Mouse (Mus musculus) G1E (cell line): Measurements from ENCODE around the gene Gpr182. TPM values are rescaled to one million over a fixed set of nuclear protein-coding genes. Genes with fewer than 3 reads are reported as not detected.
"Not testable (repeated sequence)": the region's sequence is repeated elsewhere in the genome, so short reads cannot be mapped to it uniquely, and the experiment has no call there.

ENCODE experiments used
- ATAC-seq: 2 replicates; pipeline ENCODE4 v1.8.0; 2016; ENCODE audit warnings: mild to moderate bottlenecking; ENCODE audit not compliant: insufficient number of reproducible peaks, poor library complexity, low FRiP score, severe bottlenecking; ENCODE audit errors: extremely low read depth
- DNase-seq: peaks from one replicate; pipeline ENCODE4 v3.0.0; 2012; ENCODE audit warnings: low spot score
- H3K27me3 ChIP-seq: 2 replicates; pipeline ENCODE4 v1.6.1; 2012; ENCODE audit warnings: mild to moderate bottlenecking, low read length, inconsistent platforms; ENCODE audit not compliant: insufficient read depth
- H3K36me3 ChIP-seq: replicated peaks from 2 replicates; pipeline ENCODE3; 2012; ENCODE audit warnings: mild to moderate bottlenecking, inconsistent platforms
- H3K4me1 ChIP-seq: 2 replicates; pipeline ENCODE4 v1.6.1; 2012; ENCODE audit warnings: low read depth, low read length, inconsistent platforms, mixed read lengths; ENCODE audit not compliant: insufficient read depth
- H3K4me3 ChIP-seq: 2 replicates; pipeline ENCODE4 v1.5.1; 2012; ENCODE audit warnings: low read depth, mild to moderate bottlenecking, inconsistent platforms, low read length, moderate library complexity, mixed read lengths
- H3K9me3 ChIP-seq: replicated peaks from 2 replicates; pipeline ENCODE4 v1.6.1; 2012; ENCODE audit warnings: inconsistent platforms
- CTCF ChIP-seq: IDR thresholded peaks from 2 replicates; pipeline ENCODE4 v1.5.1; 2012; ENCODE audit warnings: low read depth, low read length, inconsistent platforms, mixed read lengths
- GATA1 ChIP-seq: IDR thresholded peaks from 2 replicates; pipeline ENCODE4 v1.6.1; 2012; ENCODE audit warnings: borderline replicate concordance, low read length, inconsistent platforms, mixed read lengths
- GATA2 ChIP-seq: IDR thresholded peaks from 2 replicates; pipeline ENCODE4 v1.6.1; 2012; ENCODE audit warnings: low read depth, low read length, inconsistent platforms, borderline replicate concordance
- POLR2AphosphoS5 ChIP-seq: IDR thresholded peaks from 2 replicates; pipeline ENCODE4 v1.6.1; 2012; ENCODE audit warnings: low read depth, low read length, inconsistent platforms; ENCODE audit not compliant: insufficient replicate concordance
- TAL1 ChIP-seq: conservative IDR thresholded peaks from 2 replicates; pipeline ENCODE4 v1.6.1; 2012; ENCODE audit warnings: low read depth, low read length, inconsistent platforms, mixed read lengths
- polyA plus RNA-seq: library from polyadenylated mRNA; stranded (reverse); fragments of >175 nt; gene quantifications from 2 replicates; pipeline ENCODE4 v1.2.3, GENCODE M21; 2012
- total RNA-seq, 2 experiments: library from RNA; stranded (forward) in 1 of 2; stranded (reverse) in 1 of 2; fragments of 200-1000 nt in 1 of 2; fragments of >200 nt in 1 of 2; fragmentation: Nextera tagmentation in 1 of 2; gene quantifications; 2 replicates each; pipeline ENCODE4 v1.2.3; 2014 to 2017

Gpr182 gene
- total and polyA plus RNA-seq, 3 experiments: not detected

DNA sequence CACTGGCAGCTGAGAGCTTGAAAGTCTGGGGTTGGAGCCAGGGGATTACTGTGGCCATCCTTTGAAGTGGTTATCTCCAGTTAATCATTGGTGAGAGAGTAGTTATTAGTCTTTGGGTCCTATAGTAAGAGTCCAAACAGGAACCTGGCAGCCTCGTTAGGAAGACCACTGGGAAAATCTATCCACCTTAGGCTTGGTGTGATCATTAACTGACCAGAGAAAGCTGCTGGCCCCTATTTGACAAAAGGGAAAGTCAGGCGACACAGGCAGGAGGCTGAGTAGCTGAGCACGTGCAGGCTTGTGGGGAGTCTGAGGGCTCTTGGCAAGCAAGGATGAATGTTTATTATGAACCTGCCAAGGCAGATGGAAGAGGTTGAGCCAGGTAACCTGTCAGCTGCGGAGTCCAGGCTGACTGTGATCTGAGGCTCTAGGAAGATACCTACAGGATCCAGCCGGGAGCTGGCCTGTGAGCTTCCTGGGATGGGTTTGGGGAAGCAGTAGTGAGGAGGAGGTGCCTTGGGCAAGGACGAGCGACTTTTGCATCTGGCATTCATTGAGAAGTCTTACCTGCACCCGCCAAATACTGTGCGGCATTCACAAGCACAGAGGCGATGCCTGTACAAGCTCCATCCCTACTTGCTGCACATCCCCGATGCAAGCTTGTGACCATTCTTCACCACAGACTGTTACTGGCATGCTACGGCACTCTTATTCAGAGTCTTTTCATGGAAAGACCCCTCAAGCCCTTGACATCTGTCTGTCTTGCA is 12.6 kb upstream of the Gpr182 start:
- Histone ChIP-seq H3K4me3 (no peak overlapping the region), H3K9me3 (no peaks in the 10 kb centered on the region), H3K36me3 (no peaks in the 10 kb centered on the region), H3K27me3 (peaks cover 18% of the 10 kb centered on the region), H3K4me1 (no peaks in the 10 kb centered on the region)
- TF ChIP-seq CTCF (no peak), GATA1 (no peak), TAL1 (no peak), GATA2 (no peak), POLR2AphosphoS5 (no peak)
- DNase-seq (no peak), ATAC-seq (no peak)

- H3K27me3 ChIP-seq: peaks cover 20% of the 10 kb centered on the region
Measured at GRCm38 (mm10) chr10:127762926-127763325, 11.4 kb upstream of the Gpr182 start.

GRCm38 (mm10) chr10:127759181-127760110 is 7.9 kb upstream of the Gpr182 start, which contains the start of the genes Rdh1 and Rdh16f1:
Gene Rdh1, plus strand, starts transcription at chr10:127759721.
Gene Rdh16f1, plus strand, starts transcription at chr10:127759787.
- Histone ChIP-seq H3K4me1 (peaks cover 4% of the 10 kb centered on the region; the same call in 1 of the 2 replicates), H3K27me3 (peaks cover 13% of the 10 kb centered on the region), H3K9me3 (no peaks in the 10 kb centered on the region), H3K4me3 (no peak within 1 kb of the TSS), H3K36me3 (no peaks in the 10 kb centered on the region)
- TF ChIP-seq GATA2: no peak
- TF ChIP-seq GATA1: no peak
- no peak for TF ChIP-seq POLR2AphosphoS5
- no peak for TF ChIP-seq TAL1
- no peak for TF ChIP-seq CTCF
- DNase-seq (no peak), ATAC-seq (no peak)

More at GRCm38 (mm10) chr10:127762926-127763325, 11.4 kb upstream of the Gpr182 start:
- H3K36me3 ChIP-seq, H3K4me1 ChIP-seq, H3K9me3 ChIP-seq, H3K4me3 ChIP-seq, DNase-seq, ATAC-seq: not testable (repeated sequence)

GRCm38 (mm10) chr10:127755770-127756468 is 4.4 kb upstream of the Gpr182 start:
- no peak for DNase-seq

GRCm38 (mm10) chr10:127755246-127755645 is 3.7 kb upstream of the Gpr182 start:
- no peaks in the 10 kb centered on the region for H3K36me3 ChIP-seq
- ATAC-seq: no peak
- no peak for DNase-seq
- H3K4me1 ChIP-seq: peaks cover 4% of the 10 kb centered on the region; the same call in 1 of the 2 replicates
- H3K9me3 ChIP-seq: no peaks in the 10 kb centered on the region
- TF ChIP-seq GATA1 (no peak), GATA2 (no peak), CTCF (no peak), TAL1 (no peak), POLR2AphosphoS5 (no peak)
- H3K4me3 ChIP-seq: no peak overlapping the region
- peaks cover 10% of the 10 kb centered on the region; the same call in 1 of the 2 replicates for H3K27me3 ChIP-seq

More at GRCm38 (mm10) chr10:127755770-127756468, 4.4 kb upstream of the Gpr182 start:
- Histone ChIP-seq H3K27me3 (0 out of 2 replicates have a peak, but pooled peaks cover 7% of the 10 kb centered on the region), H3K4me1 (peaks cover 4% of the 10 kb centered on the region; the same call in 1 of the 2 replicates), H3K9me3 (no peaks in the 10 kb centered on the region), H3K36me3 (no peaks in the 10 kb centered on the region), H3K4me3 (no peak overlapping the region)
- TF ChIP-seq GATA2 (no peak), GATA1 (no peak), TAL1 (no peak), POLR2AphosphoS5 (no peak), CTCF (no peak)
- ATAC-seq: no peak
